Comparison of ENCODE assay signal across 11 mouse cellular contexts in genomic region chr11:79192176-79192575, GRCm38 (mm10). TPM values are rescaled to one million over a fixed set of nuclear protein-coding genes. Genes with fewer than 3 reads are reported as not detected.
DNase-seq lines count a peak whose midpoint lies in the region; ATAC-seq and TF ChIP-seq lines count a peak whose summit lies in the region.
"Had no signal": no experiment of that assay in that cellular context is flagged by ENCODE, and none has a peak within 500 bp of the region (broad histone marks: within the 10 kb centered on the region; RNA-seq: fewer than 3 reads in every experiment).

No protein-coding gene starts in this region.

- TF ChIP-seq RAD21 in MEL (IDR thresholded peaks at IDR 0.05; ENCODE audit: low read depth, low read length) = no peak

- WGBS in midbrain, embryonic 14.5 days = 89% methylated on average over 1 of the region's 1 CpGs

- H3K4me1 ChIP-seq in MEL (ENCODE audit: control insufficient read depth in 1 of 2, insufficient read depth in 2 of 2, low read length in 2 of 2) = peaks cover under 1 to 17% of the 10 kb centered on the region in 2 experiments; a peak in 2 of 4 replicates
- no peaks in the 10 kb centered on the region for H3K4me1 ChIP-seq in midbrain, embryonic 14.5 days (ENCODE audit: control insufficient read depth, insufficient read depth, low read length)

- no peak for DNase-seq in layer of hippocampus, adult 2 months (ENCODE audit: low spot score in 2 of 2)
- DNase-seq in layer of hippocampus, adult 9-10 months (ENCODE audit: low spot score) = no peak
- DNase-seq in MEL (ENCODE audit: low read depth, low spot score) = peak; percentile 75
- DNase-seq in spleen, postnatal 10 days (ENCODE audit: low spot score in 2 of 2) = peak; percentile 34 to 76
- no peak for DNase-seq in left cerebral cortex, adult 18-20 months (ENCODE audit: low spot score in 2 of 2)
- no peak for DNase-seq in midbrain, embryonic 14.5 days

- H3K36me3 ChIP-seq in MEL (ENCODE audit: control insufficient read depth in 1 of 2, insufficient read depth in 2 of 2, low read length in 2 of 2) = peaks cover 0 to 8% of the 10 kb centered on the region in 2 experiments; a peak in 2 of 4 replicates
- no peaks in the 10 kb centered on the region for H3K36me3 ChIP-seq in midbrain, embryonic 14.5 days (ENCODE audit: control insufficient read depth, insufficient read depth, low read length)
- H3K36me3 ChIP-seq: embryonic facial prominence, embryonic 13.5 days; intestine, embryonic 15.5 days; midbrain, embryonic 12.5 days had no signal

- no peak overlapping the region for H3K4me3 ChIP-seq in layer of hippocampus, adult 2 months
- peak overlapping the region in 1 of 2 experiments; percentile 6; a peak in 1 of 4 replicates for H3K4me3 ChIP-seq in MEL (ENCODE audit: control insufficient read depth in 1 of 2, insufficient read depth in 1 of 2, low read depth in 2 of 2, low read length in 2 of 2)
- H3K4me3 ChIP-seq in midbrain, embryonic 14.5 days (replicated peaks; ENCODE audit: low read depth, low read length) = no peak overlapping the region
- H3K4me3 ChIP-seq: embryonic facial prominence, embryonic 13.5 days; intestine, embryonic 15.5 days; midbrain, embryonic 12.5 days had no signal

- peak in 1 of 2 experiments; percentile 42; a peak in 1 of 4 replicates for TF ChIP-seq POLR2A in MEL (IDR thresholded peaks at IDR 0.05; ENCODE audit: control insufficient read depth in 1 of 2, insufficient read depth in 1 of 2, low read depth in 1 of 2, low read length in 2 of 2, poor library complexity in 1 of 2)

- H3K4me2 ChIP-seq in midbrain, embryonic 14.5 days (ENCODE audit: low read length) = no peak overlapping the region
- H3K4me2 ChIP-seq: embryonic facial prominence, embryonic 13.5 days; intestine, embryonic 15.5 days; midbrain, embryonic 12.5 days had no signal

- no peaks in the 10 kb centered on the region for H3K9me3 ChIP-seq in MEL (replicated peaks; ENCODE audit: insufficient read depth, low read length)
- H3K9me3 ChIP-seq in midbrain, embryonic 14.5 days (ENCODE audit: control insufficient read depth, low read length) = no peaks in the 10 kb centered on the region
- H3K9me3 ChIP-seq: embryonic facial prominence, embryonic 13.5 days; intestine, embryonic 15.5 days; midbrain, embryonic 12.5 days had no signal

- peak; percentile 74 for TF ChIP-seq CTCF in layer of hippocampus, adult 2 months (conservative IDR thresholded peaks at IDR 0.05)
- TF ChIP-seq CTCF in MEL (IDR thresholded peaks at IDR 0.05 in 2 of 3, conservative IDR thresholded peaks at IDR 0.05 in 1 of 3; ENCODE audit: control insufficient read depth in 1 of 3, insufficient read depth in 1 of 3, low read depth in 2 of 3, low read length in 3 of 3, poor library complexity in 1 of 3, severe bottlenecking in 1 of 3) = peak; percentile 69 to 86 (median 77)

- H3K9ac ChIP-seq in MEL (ENCODE audit: control insufficient read depth, low read depth, low read length, poor library complexity, severe bottlenecking) = no peak overlapping the region
- H3K9ac ChIP-seq in midbrain, embryonic 14.5 days (replicated peaks; ENCODE audit: low read length) = no peak overlapping the region
- H3K9ac ChIP-seq: embryonic facial prominence, embryonic 13.5 days; intestine, embryonic 15.5 days; midbrain, embryonic 12.5 days had no signal

- TF ChIP-seq EP300 in MEL (IDR thresholded peaks at IDR 0.05; ENCODE audit: low read depth in 1 of 2, low read length in 2 of 2) = no peak

- H3K79me2 ChIP-seq in MEL (ENCODE audit: control insufficient read depth, insufficient read depth, low read length, poor library complexity) = no peaks in the 10 kb centered on the region

- H3K27me3 ChIP-seq in MEL (ENCODE audit: control insufficient read depth in 1 of 2, insufficient read depth in 2 of 2, low read length in 2 of 2) = no peaks in the 10 kb centered on the region
- no peaks in the 10 kb centered on the region for H3K27me3 ChIP-seq in midbrain, embryonic 14.5 days (ENCODE audit: control insufficient read depth, insufficient read depth, low read length)
- H3K27me3 ChIP-seq: embryonic facial prominence, embryonic 13.5 days; intestine, embryonic 15.5 days; midbrain, embryonic 12.5 days had no signal

- ATAC-seq in granulocyte monocyte progenitor cell, adult 5-6 weeks (replicated peaks; ENCODE audit: poor library complexity, severe bottlenecking) = peak; percentile 33; the same call in 1 of the 2 replicates
- no peak for ATAC-seq in activated CD4-positive, CD25-positive, alpha-beta regulatory T cell, adult 4 months
- ATAC-seq in midbrain, embryonic 14.5 days (ENCODE audit: low FRiP score, low TSS enrichment) = no peak
- ATAC-seq: intestine, embryonic 15.5 days had no signal

- peak overlapping the region; percentile 67; the same call in 1 of the 2 replicates for H3K27ac ChIP-seq in layer of hippocampus, adult 2 months
- no peak overlapping the region for H3K27ac ChIP-seq in MEL (ENCODE audit: control insufficient read depth, low read depth, low read length)
- H3K27ac ChIP-seq in midbrain, embryonic 14.5 days (replicated peaks; ENCODE audit: low read depth, low read length) = no peak overlapping the region
- H3K27ac ChIP-seq: embryonic facial prominence, embryonic 13.5 days; intestine, embryonic 15.5 days; midbrain, embryonic 12.5 days had no signal

TF ChIP-seq in MEL, 35 proteins besides CTCF, POLR2A, EP300 and RAD21:
- TF ChIP-seq GABPA (IDR thresholded peaks at IDR 0.05; ENCODE audit: low read depth, low read length) (0 out of 2 replicates have a peak, but pooled peaks have one; percentile 7), NRF1 (IDR thresholded peaks at IDR 0.05; ENCODE audit: insufficient read depth, low read depth, low read length, poor library complexity, severe bottlenecking) (no peak), SMC3 (IDR thresholded peaks at IDR 0.05; ENCODE audit: low read depth, low read length) (peak; percentile 32; the same call in 1 of the 2 replicates), UBTF (IDR thresholded peaks at IDR 0.05; ENCODE audit: borderline replicate concordance, insufficient read depth, low read depth, low read length) (no peak), E2F4 (IDR thresholded peaks at IDR 0.05; ENCODE audit: borderline replicate concordance, low read depth, low read length) (0 out of 2 replicates have a peak, but pooled peaks have one; percentile 10), ZNF384 (IDR thresholded peaks at IDR 0.05; ENCODE audit: low read depth, low read length) (no peak), MAFK (IDR thresholded peaks at IDR 0.05; ENCODE audit: borderline replicate concordance, low read depth, low read length) (no peak), POLR2AphosphoS5 (IDR thresholded peaks at IDR 0.05; ENCODE audit: borderline replicate concordance, low read depth, low read length) (no peak), MEF2A (IDR thresholded peaks at IDR 0.05; ENCODE audit: extremely low read depth, insufficient replicate concordance, low read depth, low read length, poor library complexity, severe bottlenecking) (no peak), MYC (IDR thresholded peaks at IDR 0.05; ENCODE audit: low read depth, low read length) (0 out of 2 replicates have a peak, but pooled peaks have one; percentile 17), KAT2A (conservative IDR thresholded peaks at IDR 0.05; ENCODE audit: low read depth, low read length) (no peak), USF2 (IDR thresholded peaks at IDR 0.05; ENCODE audit: borderline replicate concordance in 1 of 2, insufficient read depth in 1 of 2, low read depth in 1 of 2, low read length in 2 of 2) (no peak), ZC3H11A (IDR thresholded peaks at IDR 0.05; ENCODE audit: low read depth, low read length) (no peak), NELFE (IDR thresholded peaks at IDR 0.05; ENCODE audit: low read depth, low read length) (peak; percentile 28; the same call in 1 of the 2 replicates), SIN3A (IDR thresholded peaks at IDR 0.05; ENCODE audit: low read length) (0 out of 2 replicates have a peak, but pooled peaks have one; percentile 19), ZKSCAN1 (IDR thresholded peaks at IDR 0.05; ENCODE audit: low read depth, low read length) (no peak), RCOR1 (IDR thresholded peaks at IDR 0.05; ENCODE audit: low read depth, low read length) (no peak), POLR2AphosphoS2 (IDR thresholded peaks at IDR 0.05; ENCODE audit: low read length) (no peak), TBP (IDR thresholded peaks at IDR 0.05; ENCODE audit: low read depth, low read length) (peak; percentile 53; the same call in 1 of the 2 replicates)
TF ChIP-seq in MEL: peak in this region for 7.

RNA-seq across cellular contexts. Expression of gene Ksr1, which starts 46.0 kb away (rescaled TPM):
- 100 to 1,000 TPM; 230 to 231 TPM for total RNA-seq in layer of hippocampus, adult 2 months (2021)
- 9.7 and 10.5 TPM in 2 replicates for total RNA-seq in MEL (2012; rRNA removed)
- polyA plus RNA-seq in MEL (2012; ENCODE audit: insufficient read depth in 1 of 2, insufficient read length in 2 of 2, low read depth in 1 of 2, low replicate concordance in 2 of 2, missing spikeins in 1 of 2) = 10 to 100 TPM in 1 of 2 experiments, not detected in 1; 18.4 TPM
- 8.1 and 19.2 TPM in 2 replicates for total RNA-seq in granulocyte monocyte progenitor cell, adult 5-6 weeks (2014; fragmentation: Nextera tagmentation)
- total RNA-seq in granulocyte monocyte progenitor cell, adult 5-6 weeks (2017) = 5.4 and 8.2 TPM in 2 replicates
- total RNA-seq in left cerebral cortex, adult 18-20 months (2021) = 10 to 100 TPM; 49.8 to 50.3 TPM
- 1 to 10 TPM; 2.9 to 3.8 TPM for polyA plus RNA-seq in activated CD4-positive, CD25-positive, alpha-beta regulatory T cell, adult 4 months (2017; shearing (Covaris generic))
- polyA plus RNA-seq in midbrain, embryonic 14.5 days (2014; fragmentation: Nextera tagmentation; extraction: Ambion mirVana) = 5.2 and 5.8 TPM in 2 replicates

Comparison
In these comparisons a context has a peak if more than half of its experiments do, and no peak if none do; other contexts are left out.
1. DNase-seq: peak in MEL (single experiment) and spleen, postnatal 10 days (2 of 2); none in layer of hippocampus, adult 2 months (0 of 2), layer of hippocampus, adult 9-10 months (single experiment), left cerebral cortex, adult 18-20 months (0 of 2) and midbrain, embryonic 14.5 days (single experiment).
2. RNA of gene Ksr1, which starts 46.0 kb away (total RNA-seq): 230 to 231 TPM in layer of hippocampus, adult 2 months; 49.8 to 50.3 TPM in left cerebral cortex, adult 18-20 months, 9.7 to 10.5 TPM in MEL and 5.4 to 19.2 TPM in granulocyte monocyte progenitor cell, adult 5-6 weeks; every median in the first group is over 4 times any median in the second.